Mouse (Mus musculus) T-helper 1 cell (primary cell): ENCODE results near the gene Fgf6.

Experiments
- in situ Hi-C: fragments of 300-600 bp; cut with MboI, MseI; formaldehyde crosslinking; loops from one replicate; pipeline ENCODE4 v1.15.1; 2025; ENCODE audit warnings: high pct_unique_total_duplicates

The Fgf6 gene

GRCm38 (mm10) chr6:127014906-127015770 lies at the start of gene Fgf6:
Fgf6 (plus strand) TSS chr6:127015586.
- in situ Hi-C loops, result no loop called here

- in situ Hi-C loops, result no loop called here
These were observed 49.0 kb upstream of the Fgf6 start for GRCm38 (mm10) chr6:126966241-126967026.

- in situ Hi-C loops, result no loop called here
These were observed 33.7 kb upstream of the Fgf6 start for GRCm38 (mm10) chr6:126981539-126982234.

GRCm38 (mm10) chr6:126993676-126994075 lies 21.7 kb upstream of the Fgf6 start:
- in situ Hi-C loops, result no loop called here

GRCm38 (mm10) chr6:126995494-126995893 lies 19.9 kb upstream of the Fgf6 start:
- in situ Hi-C loops, result no loop called here

- in situ Hi-C loops, result no loop called here
These were observed 19.0 kb upstream of the Fgf6 start for GRCm38 (mm10) chr6:126996399-126996798.

GRCm38 (mm10) chr6:127005646-127006045 lies 9.7 kb upstream of the Fgf6 start:
- in situ Hi-C loops, result loop anchor here (10.0 kb wide), 1 partner anchor 1041 kb away; no protein-coding TSS in a partner anchor

- in situ Hi-C loops, result loop anchor here (10.0 kb wide), 1 partner anchor 1042 kb away; no protein-coding TSS in a partner anchor
These were observed 8.8 kb upstream of the Fgf6 start for GRCm38 (mm10) chr6:127006551-127006950.

- in situ Hi-C loops, result no loop called here
These were observed 5.4 kb upstream of the Fgf6 start for GRCm38 (mm10) chr6:127010021-127010420.

- in situ Hi-C loops, result no loop called here
These were observed 3.3 kb upstream of the Fgf6 start for GRCm38 (mm10) chr6:127011947-127012535.

- in situ Hi-C loops, result no loop called here
These were observed 3.9 kb downstream of the Fgf6 start for GRCm38 (mm10) chr6:127019254-127019653.

GRCm38 (mm10) chr6:127020431-127020830 lies 5.0 kb downstream of the Fgf6 start:
- in situ Hi-C loops, result no loop called here

GRCm38 (mm10) chr6:127024836-127025235 lies 9.4 kb downstream of the Fgf6 start:
- in situ Hi-C loops, result no loop called here

GRCm38 (mm10) chr6:127034760-127035159 lies 19.4 kb downstream of the Fgf6 start:
- in situ Hi-C loops, result loop anchor here (5.0 kb wide), 1 partner anchor 82 kb away; no protein-coding TSS in a partner anchor

GRCm38 (mm10) chr6:127044909-127045308 lies 29.5 kb downstream of the Fgf6 start:
- in situ Hi-C loops, result no loop called here

GRCm38 (mm10) chr6:127050847-127051246 lies 35.5 kb downstream of the Fgf6 start:
- in situ Hi-C loops, result loop anchor here (25.0 kb wide), 1 partner anchor 811 kb away; no protein-coding TSS in a partner anchor

GRCm38 (mm10) chr6:127056990-127057588 lies 41.7 kb downstream of the Fgf6 start:
- in situ Hi-C loops, result loop anchor here (25.0 kb wide), 1 partner anchor 805 kb away; no protein-coding TSS in a partner anchor

GRCm38 (mm10) chr6:127059975-127060374 lies 44.6 kb downstream of the Fgf6 start:
- in situ Hi-C loops, result loop anchor here (25.0 kb wide), 1 partner anchor 802 kb away; no protein-coding TSS in a partner anchor

GRCm38 (mm10) chr6:127063915-127064314 lies 48.5 kb downstream of the Fgf6 start:
- in situ Hi-C loops, result loop anchor here (25.0 kb wide), 1 partner anchor 798 kb away; no protein-coding TSS in a partner anchor

GRCm38 (mm10) chr6:127064815-127065214 lies 49.4 kb downstream of the Fgf6 start:
- in situ Hi-C loops, result loop anchor here (25.0 kb wide), 1 partner anchor 797 kb away; no protein-coding TSS in a partner anchor
